Mouse (Mus musculus): Measurements from ENCODE around the gene Gm45753.

The Gm45753 gene

GRCm38 (mm10) chr8:45274317-45274716 lies 33.9 kb downstream of the Gm45753 start:
- DNase-seq (ENCODE audit: low spot score in 2 of 2) = no peak

- DNase-seq (ENCODE audit: low spot score in 2 of 2) = no peak
These were observed 39.2 kb downstream of the Gm45753 start for GRCm38 (mm10) chr8:45269056-45269455.

- no peak for DNase-seq (ENCODE audit: low spot score in 2 of 2)
These were observed 39.8 kb downstream of the Gm45753 start for GRCm38 (mm10) chr8:45268485-45268884.

GRCm38 (mm10) chr8:45267611-45268391 lies 40.5 kb downstream of the Gm45753 start:
- DNase-seq (ENCODE audit: low spot score in 2 of 2) = no peak

- no peak for DNase-seq (ENCODE audit: low spot score in 2 of 2)
These were observed 41.3 kb downstream of the Gm45753 start for GRCm38 (mm10) chr8:45266993-45267392.

GRCm38 (mm10) chr8:45264918-45265317 lies 43.3 kb downstream of the Gm45753 start:
- DNase-seq (ENCODE audit: low spot score in 2 of 2) = no peak

- no peak for DNase-seq (ENCODE audit: low spot score in 2 of 2)
These were observed 45.4 kb downstream of the Gm45753 start for GRCm38 (mm10) chr8:45262851-45263250.

- no peak for DNase-seq (ENCODE audit: low spot score in 2 of 2)
These were observed 46.3 kb downstream of the Gm45753 start, which contains the start of gene F11 for GRCm38 (mm10) chr8:45261920-45262319. Gene F11 (minus strand): TSS chr8:45262031.

- DNase-seq (ENCODE audit: low spot score in 2 of 2) = no peak
These were observed 49.8 kb downstream of the Gm45753 start for GRCm38 (mm10) chr8:45258421-45258820.

- no peak for DNase-seq (ENCODE audit: low spot score in 2 of 2)
These were observed 53.2 kb downstream of the Gm45753 start for GRCm38 (mm10) chr8:45255040-45255439.

GRCm38 (mm10) chr8:45254194-45254842 lies 53.9 kb downstream of the Gm45753 start:
- no peak for DNase-seq (ENCODE audit: low spot score in 2 of 2)

GRCm38 (mm10) chr8:45253586-45253985 lies 54.7 kb downstream of the Gm45753 start:
- DNase-seq (ENCODE audit: low spot score in 2 of 2) = no peak

- DNase-seq (ENCODE audit: low spot score in 2 of 2) = no peak
These were observed 55.2 kb downstream of the Gm45753 start for GRCm38 (mm10) chr8:45253111-45253510.

GRCm38 (mm10) chr8:45246307-45246706 lies 62.0 kb downstream of the Gm45753 start:
- no peak for DNase-seq (ENCODE audit: low spot score in 2 of 2)

- no peak for DNase-seq (ENCODE audit: low spot score in 2 of 2)
These were observed 68.9 kb downstream of the Gm45753 start for GRCm38 (mm10) chr8:45239363-45239762.

GRCm38 (mm10) chr8:45238282-45238681 lies 70.0 kb downstream of the Gm45753 start:
- peak in 1 of 2 experiments; percentile 8 for DNase-seq (ENCODE audit: low spot score in 2 of 2)

GRCm38 (mm10) chr8:45236164-45236912 lies 71.9 kb downstream of the Gm45753 start:
- DNase-seq (ENCODE audit: low spot score in 2 of 2) = peak in 1 of 2 experiments; percentile 36

GRCm38 (mm10) chr8:45235228-45235627 lies 73.0 kb downstream of the Gm45753 start:
- no peak for DNase-seq (ENCODE audit: low spot score in 2 of 2)

- no peak for DNase-seq (ENCODE audit: low spot score in 2 of 2)
These were observed 75.0 kb downstream of the Gm45753 start for GRCm38 (mm10) chr8:45233256-45233655.

Measured in urinary bladder, adult 18-20 months (tissue).